Mouse (Mus musculus) erythroblast, embryonic 14.5 days (primary cell): ENCODE data around the gene Cd83.

Experiments used
- GATA1 ChIP-seq: IDR thresholded peaks from 2 replicates; pipeline ENCODE4 v1.6.1; 2012; ENCODE audit warnings: low read length, inconsistent platforms, mixed read lengths
- TAL1 ChIP-seq: IDR thresholded peaks from 3 replicates; pipeline ENCODE4 v1.6.1; 2012; ENCODE audit warnings: low read length, inconsistent platforms, mixed read lengths

- TF ChIP-seq GATA1 (no peak), TAL1 (no peak)
Measured at GRCm38 (mm10) chr13:43788071-43788470, 3.5 kb downstream of the Cd83 start.
